Mouse (Mus musculus): ENCODE measurements around the gene Cdkn2c. TPM values are rescaled to one million over a fixed set of nuclear protein-coding genes. Genes with fewer than 3 reads are reported as not detected.

The Cdkn2c gene
- polyA plus RNA-seq, 1 experiment = 6.0 TPM

- WGBS = 77% methylated on average over 5 of the region's 5 CpGs
These were observed 17.7 kb downstream of the Cdkn2c start for GRCm38 (mm10) chr4:109649331-109649730.

GRCm38 (mm10) chr4:109647281-109647680, 19.7 kb downstream of the Cdkn2c start:
- H3K4me3 ChIP-seq (ENCODE audit: low read depth, low read length) = no peak overlapping the region
- H3K27me3 ChIP-seq (ENCODE audit: control insufficient read depth, insufficient read depth, low read length) = no peaks in the 10 kb centered on the region
- no peak for TF ChIP-seq POLR2A (IDR thresholded peaks at IDR 0.05; ENCODE audit: low read depth, low read length)
- no peak for TF ChIP-seq CTCF (IDR thresholded peaks at IDR 0.05; ENCODE audit: extremely low read depth, insufficient read length, insufficient replicate concordance, low read depth, low read length)
- no peaks in the 10 kb centered on the region for H3K36me3 ChIP-seq (ENCODE audit: control insufficient read depth, insufficient read depth, low read length)
- H3K4me1 ChIP-seq (ENCODE audit: control insufficient read depth, insufficient read depth, insufficient read length, low read length) = no peaks in the 10 kb centered on the region
- 62% methylated on average over 4 of the region's 4 CpGs for WGBS
- H3K27ac ChIP-seq (ENCODE audit: insufficient read depth, low read depth, low read length) = no peak overlapping the region

More at GRCm38 (mm10) chr4:109649331-109649730, 17.7 kb downstream of the Cdkn2c start:
- Histone ChIP-seq H3K27ac (ENCODE audit: insufficient read depth, low read depth, low read length) (no peak overlapping the region), H3K36me3 (ENCODE audit: control insufficient read depth, insufficient read depth, low read length) (no peaks in the 10 kb centered on the region), H3K4me1 (ENCODE audit: control insufficient read depth, insufficient read depth, insufficient read length, low read length) (no peaks in the 10 kb centered on the region), H3K4me3 (ENCODE audit: low read depth, low read length) (no peak overlapping the region), H3K27me3 (ENCODE audit: control insufficient read depth, insufficient read depth, low read length) (no peaks in the 10 kb centered on the region)
- TF ChIP-seq CTCF (IDR thresholded peaks at IDR 0.05; ENCODE audit: extremely low read depth, insufficient read length, insufficient replicate concordance, low read depth, low read length) (no peak), POLR2A (IDR thresholded peaks at IDR 0.05; ENCODE audit: low read depth, low read length) (no peak)

GRCm38 (mm10) chr4:109641451-109641850, 25.5 kb downstream of the Cdkn2c start:
- no peaks in the 10 kb centered on the region for H3K4me1 ChIP-seq (ENCODE audit: control insufficient read depth, insufficient read depth, insufficient read length, low read length)
- H3K27me3 ChIP-seq (ENCODE audit: control insufficient read depth, insufficient read depth, low read length) = no peaks in the 10 kb centered on the region
- H3K36me3 ChIP-seq (ENCODE audit: control insufficient read depth, insufficient read depth, low read length) = no peaks in the 10 kb centered on the region
- H3K4me3 ChIP-seq (ENCODE audit: low read depth, low read length) = no peak overlapping the region
- WGBS = 71% methylated on average over 3 of the region's 3 CpGs
- no peak for TF ChIP-seq POLR2A (IDR thresholded peaks at IDR 0.05; ENCODE audit: low read depth, low read length)
- TF ChIP-seq CTCF (IDR thresholded peaks at IDR 0.05; ENCODE audit: extremely low read depth, insufficient read length, insufficient replicate concordance, low read depth, low read length) = no peak
- no peak overlapping the region for H3K27ac ChIP-seq (ENCODE audit: insufficient read depth, low read depth, low read length)

GRCm38 (mm10) chr4:109640141-109640540, 26.8 kb downstream of the Cdkn2c start:
- Histone ChIP-seq H3K27me3 (ENCODE audit: control insufficient read depth, insufficient read depth, low read length) (no peaks in the 10 kb centered on the region), H3K27ac (ENCODE audit: insufficient read depth, low read depth, low read length) (no peak overlapping the region), H3K4me1 (ENCODE audit: control insufficient read depth, insufficient read depth, insufficient read length, low read length) (no peaks in the 10 kb centered on the region), H3K4me3 (ENCODE audit: low read depth, low read length) (no peak overlapping the region), H3K36me3 (ENCODE audit: control insufficient read depth, insufficient read depth, low read length) (no peaks in the 10 kb centered on the region)
- TF ChIP-seq POLR2A (IDR thresholded peaks at IDR 0.05; ENCODE audit: low read depth, low read length) (no peak), CTCF (IDR thresholded peaks at IDR 0.05; ENCODE audit: extremely low read depth, insufficient read length, insufficient replicate concordance, low read depth, low read length) (no peak)
- WGBS = 84% methylated on average over 7 of the region's 7 CpGs

GRCm38 (mm10) chr4:109639356-109639755, 27.6 kb downstream of the Cdkn2c start:
- TF ChIP-seq POLR2A (IDR thresholded peaks at IDR 0.05; ENCODE audit: low read depth, low read length) (no peak), CTCF (IDR thresholded peaks at IDR 0.05; ENCODE audit: extremely low read depth, insufficient read length, insufficient replicate concordance, low read depth, low read length) (no peak)
- Histone ChIP-seq H3K27ac (ENCODE audit: insufficient read depth, low read depth, low read length) (no peak overlapping the region), H3K4me1 (ENCODE audit: control insufficient read depth, insufficient read depth, insufficient read length, low read length) (no peaks in the 10 kb centered on the region), H3K4me3 (ENCODE audit: low read depth, low read length) (no peak overlapping the region), H3K36me3 (ENCODE audit: control insufficient read depth, insufficient read depth, low read length) (no peaks in the 10 kb centered on the region), H3K27me3 (ENCODE audit: control insufficient read depth, insufficient read depth, low read length) (no peaks in the 10 kb centered on the region)
- WGBS = 84% methylated on average over 9 of the region's 9 CpGs

- 94% methylated on average over 2 of the region's 2 CpGs for WGBS
- no peak overlapping the region for H3K27ac ChIP-seq (ENCODE audit: insufficient read depth, low read depth, low read length)
- TF ChIP-seq POLR2A (IDR thresholded peaks at IDR 0.05; ENCODE audit: low read depth, low read length) = no peak
- no peak for TF ChIP-seq CTCF (IDR thresholded peaks at IDR 0.05; ENCODE audit: extremely low read depth, insufficient read length, insufficient replicate concordance, low read depth, low read length)
- no peaks in the 10 kb centered on the region for H3K36me3 ChIP-seq (ENCODE audit: control insufficient read depth, insufficient read depth, low read length)
- H3K27me3 ChIP-seq (ENCODE audit: control insufficient read depth, insufficient read depth, low read length) = no peaks in the 10 kb centered on the region
- no peak overlapping the region for H3K4me3 ChIP-seq (ENCODE audit: low read depth, low read length)
- H3K4me1 ChIP-seq (ENCODE audit: control insufficient read depth, insufficient read depth, insufficient read length, low read length) = no peaks in the 10 kb centered on the region
These were observed 32.0 kb downstream of the Cdkn2c start for GRCm38 (mm10) chr4:109634971-109635370.

- TF ChIP-seq POLR2A (IDR thresholded peaks at IDR 0.05; ENCODE audit: low read depth, low read length) = no peak
- WGBS = 75% methylated on average over 4 of the region's 4 CpGs
- Histone ChIP-seq H3K36me3 (ENCODE audit: control insufficient read depth, insufficient read depth, low read length) (no peaks in the 10 kb centered on the region), H3K27ac (ENCODE audit: insufficient read depth, low read depth, low read length) (no peak overlapping the region), H3K4me1 (ENCODE audit: control insufficient read depth, insufficient read depth, insufficient read length, low read length) (no peaks in the 10 kb centered on the region), H3K27me3 (ENCODE audit: control insufficient read depth, insufficient read depth, low read length) (no peaks in the 10 kb centered on the region), H3K4me3 (ENCODE audit: low read depth, low read length) (no peak overlapping the region)
These were observed 36.0 kb downstream of the Cdkn2c start for GRCm38 (mm10) chr4:109631029-109631428.

- Histone ChIP-seq H3K4me3 (ENCODE audit: low read depth, low read length) (no peak overlapping the region), H3K27me3 (ENCODE audit: control insufficient read depth, insufficient read depth, low read length) (no peaks in the 10 kb centered on the region), H3K27ac (ENCODE audit: insufficient read depth, low read depth, low read length) (no peak overlapping the region), H3K36me3 (ENCODE audit: control insufficient read depth, insufficient read depth, low read length) (no peaks in the 10 kb centered on the region), H3K4me1 (ENCODE audit: control insufficient read depth, insufficient read depth, insufficient read length, low read length) (no peaks in the 10 kb centered on the region)
- WGBS = 63% methylated on average over 2 of the region's 2 CpGs
- TF ChIP-seq CTCF (IDR thresholded peaks at IDR 0.05; ENCODE audit: extremely low read depth, insufficient read length, insufficient replicate concordance, low read depth, low read length) = no peak
- TF ChIP-seq POLR2A (IDR thresholded peaks at IDR 0.05; ENCODE audit: low read depth, low read length) = no peak
These were observed 36.8 kb downstream of the Cdkn2c start for GRCm38 (mm10) chr4:109630215-109630614.

Measured in small intestine, adult 2 months (tissue).